Mouse (Mus musculus) NIH3T3 (cell line): Measurements from ENCODE around the gene D5Ertd579e.
A peak's percentile ranks its signal among the peaks of the same experiment; 100 is the strongest.

Experiments used
- DNase-seq: peaks from one replicate; pipeline ENCODE4 v3.0.0-alpha.2; 2012; ENCODE audit warnings: low read depth

D5Ertd579e gene

GRCm38 (mm10) chr5:36570098-36570497 lies 125.7 kb downstream of the D5Ertd579e start:
- no peak for DNase-seq

- peak; percentile 62 for DNase-seq
Measured at GRCm38 (mm10) chr5:36568118-36568517, 127.7 kb downstream of the D5Ertd579e start.

- no peak for DNase-seq
Measured at GRCm38 (mm10) chr5:36567627-36568026, 128.2 kb downstream of the D5Ertd579e start.

GRCm38 (mm10) chr5:36564530-36564929 lies 131.3 kb downstream of the D5Ertd579e start:
- no peak for DNase-seq

GRCm38 (mm10) chr5:36563741-36564140 lies 132.1 kb downstream of the D5Ertd579e start:
- no peak for DNase-seq

GRCm38 (mm10) chr5:36562791-36563445 lies 132.9 kb downstream of the D5Ertd579e start:
- DNase-seq = no peak

GRCm38 (mm10) chr5:36561509-36561908 lies 134.3 kb downstream of the D5Ertd579e start:
- no peak for DNase-seq

GRCm38 (mm10) chr5:36560490-36560889 lies 135.3 kb downstream of the D5Ertd579e start:
- no peak for DNase-seq

- DNase-seq = no peak
Measured at GRCm38 (mm10) chr5:36559510-36560235, 136.2 kb downstream of the D5Ertd579e start.

- no peak for DNase-seq
Measured at GRCm38 (mm10) chr5:36559106-36559505, 136.7 kb downstream of the D5Ertd579e start.

GRCm38 (mm10) chr5:36558526-36558925 lies 137.3 kb downstream of the D5Ertd579e start:
- DNase-seq = no peak

- DNase-seq = no peak
Measured at GRCm38 (mm10) chr5:36557584-36558308, 138.1 kb downstream of the D5Ertd579e start.

GRCm38 (mm10) chr5:36556906-36557305 lies 138.9 kb downstream of the D5Ertd579e start:
- DNase-seq = no peak

GRCm38 (mm10) chr5:36556289-36556688 lies 139.5 kb downstream of the D5Ertd579e start:
- DNase-seq = no peak

- peak; percentile 90 for DNase-seq
Measured at GRCm38 (mm10) chr5:36554496-36554895, 141.3 kb downstream of the D5Ertd579e start.

GRCm38 (mm10) chr5:36553886-36554285 lies 141.9 kb downstream of the D5Ertd579e start:
- DNase-seq = peak; percentile 65

GRCm38 (mm10) chr5:36553056-36553606 lies 142.7 kb downstream of the D5Ertd579e start:
- DNase-seq = no peak

- DNase-seq = no peak
Measured at GRCm38 (mm10) chr5:36552391-36552790, 143.4 kb downstream of the D5Ertd579e start.
